Mouse (Mus musculus) retina, adult 2 months (tissue): ENCODE data around the gene Olfr112.
"Not testable (repeated sequence)": the region's sequence is repeated elsewhere in the genome, so short reads cannot be mapped to it uniquely, and the experiment has no call there.

ENCODE experiments used
- DNase-seq: peaks from one replicate; pipeline ENCODE4 v3.0.0-alpha.2; 2012; ENCODE audit warnings: low read depth, low spot score

Olfr112 gene

DNA sequence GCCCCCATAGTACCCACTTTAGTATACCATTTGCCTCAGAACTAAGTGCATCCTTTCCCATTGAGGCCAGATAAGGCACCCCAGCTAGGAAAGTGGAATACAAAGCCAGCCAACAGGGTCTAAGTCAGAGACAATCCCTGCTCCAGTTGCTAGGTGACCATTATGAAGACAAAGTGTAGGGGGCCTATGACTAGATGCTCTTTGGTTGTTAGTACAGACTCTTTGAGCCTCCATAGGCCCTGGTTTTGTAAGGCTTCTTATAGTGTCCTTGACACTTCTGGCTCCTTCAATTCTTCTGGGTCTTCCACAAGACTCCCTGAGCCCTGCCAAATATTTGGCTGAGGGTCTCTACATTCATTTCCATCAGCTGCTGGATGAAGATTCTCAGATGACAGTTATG is at the start of gene Olfr112:
Olfr112 (minus strand) TSS at position 101 of the 400 bp plus-strand sequence.
- DNase-seq: no peak

DNA sequence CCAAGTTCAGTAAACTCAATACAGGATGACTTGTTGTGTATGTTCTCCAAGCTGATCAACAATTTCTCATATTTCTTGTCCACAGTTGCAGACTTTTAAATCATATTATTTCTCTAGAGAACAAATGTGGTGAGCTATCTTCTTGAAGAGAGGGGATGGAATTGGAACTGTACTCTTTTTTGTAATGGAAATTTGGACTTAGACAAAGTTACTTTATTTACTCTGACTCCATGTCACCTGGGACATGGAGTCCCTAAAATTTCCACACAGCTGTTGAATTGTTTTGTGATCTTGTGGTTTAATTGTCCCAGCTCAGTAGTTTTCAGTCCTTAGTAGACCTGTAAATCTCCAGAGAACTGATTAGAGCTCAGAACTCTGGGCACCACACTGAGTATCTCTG is 23.4 kb upstream of the Olfr112 start, which contains the start of gene Olfr114:
Olfr114 (minus strand) TSS at position 101 of the 400 bp plus-strand sequence.
- no peak for DNase-seq

DNA sequence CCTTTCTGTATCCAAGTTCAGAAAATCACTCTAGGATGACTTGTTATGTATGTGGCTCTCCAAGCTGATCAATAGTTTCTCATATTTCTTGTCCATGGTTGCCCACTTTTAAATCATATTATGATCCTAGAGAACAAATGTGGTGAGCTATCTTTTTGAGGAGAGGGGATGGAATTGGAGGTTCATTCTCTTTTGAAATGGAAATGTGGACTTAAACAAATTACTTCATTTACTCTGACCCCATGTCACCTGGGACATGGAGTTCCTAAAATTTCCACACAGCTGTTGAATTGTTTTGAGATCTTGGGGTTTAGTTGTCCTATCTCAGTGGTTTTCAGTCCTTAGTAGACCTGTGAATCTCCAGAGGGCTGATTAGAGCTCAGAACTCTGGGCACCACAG is 8.3 kb upstream of the Olfr112 start, which contains the start of gene Olfr113:
Olfr113 (minus strand) TSS at position 101 of the 400 bp plus-strand sequence.
- no peak for DNase-seq

DNA sequence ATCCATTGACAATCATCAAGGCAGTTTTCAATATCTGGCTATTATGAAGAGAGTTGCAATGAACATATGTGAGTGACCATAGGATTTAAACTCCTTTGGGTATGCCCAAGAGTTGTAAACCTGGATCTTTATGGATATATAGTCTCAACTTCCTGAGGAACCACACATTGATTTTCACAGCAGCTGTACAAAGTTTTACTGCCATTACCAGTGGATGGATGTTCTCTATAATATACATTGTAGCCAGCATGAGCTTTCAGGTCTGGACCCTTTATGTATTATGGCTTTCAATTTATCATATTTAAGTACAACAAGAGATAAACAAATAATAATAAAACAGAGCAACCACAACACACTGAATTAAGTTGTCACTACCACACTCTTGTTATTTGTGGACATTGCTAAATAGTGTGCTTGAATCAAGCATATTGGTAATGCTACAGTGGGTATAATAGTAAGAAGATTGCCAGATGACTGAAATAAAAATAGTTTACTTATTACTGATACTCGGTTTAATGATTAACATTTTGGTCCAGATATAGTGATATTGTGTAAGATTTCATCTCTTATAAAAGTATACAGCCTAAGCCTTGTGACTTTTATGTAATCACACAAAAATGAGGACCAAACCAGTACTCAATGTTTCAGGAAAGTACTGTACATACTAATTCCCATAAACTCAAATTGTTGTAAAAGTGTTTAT is 10.2 kb downstream of the Olfr112 start:
- DNase-seq: no peak

DNA sequence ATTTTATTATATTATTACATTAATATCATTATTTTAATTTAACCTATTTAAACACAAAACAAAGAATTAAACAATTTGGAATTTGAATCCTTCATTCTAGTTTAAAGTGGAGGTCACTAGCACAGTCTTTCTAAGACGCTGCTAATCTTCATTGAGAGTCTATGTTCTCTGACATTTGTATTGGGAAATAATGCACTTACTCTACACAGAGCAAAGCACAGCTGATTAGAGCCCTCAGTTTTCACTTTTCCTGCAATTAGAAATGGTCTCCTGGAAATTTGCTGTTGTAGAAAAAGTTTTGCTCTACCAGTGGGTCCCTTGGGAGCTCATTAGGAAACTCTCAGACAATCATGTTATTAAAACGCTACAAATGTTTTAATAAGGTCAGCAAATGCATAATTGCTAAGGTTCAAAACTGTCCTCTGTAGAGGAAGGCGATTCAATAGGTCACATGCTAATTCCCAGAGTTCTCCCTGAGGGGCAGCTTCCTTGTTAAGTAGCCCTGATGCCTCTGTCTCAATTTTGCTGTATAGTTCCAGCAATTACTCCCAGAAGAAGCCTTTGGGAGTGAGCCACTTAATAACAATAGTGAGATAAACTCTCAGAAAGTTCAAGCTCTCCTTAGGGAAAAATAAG is 25.3 kb downstream of the Olfr112 start:
- no peak for DNase-seq

DNA sequence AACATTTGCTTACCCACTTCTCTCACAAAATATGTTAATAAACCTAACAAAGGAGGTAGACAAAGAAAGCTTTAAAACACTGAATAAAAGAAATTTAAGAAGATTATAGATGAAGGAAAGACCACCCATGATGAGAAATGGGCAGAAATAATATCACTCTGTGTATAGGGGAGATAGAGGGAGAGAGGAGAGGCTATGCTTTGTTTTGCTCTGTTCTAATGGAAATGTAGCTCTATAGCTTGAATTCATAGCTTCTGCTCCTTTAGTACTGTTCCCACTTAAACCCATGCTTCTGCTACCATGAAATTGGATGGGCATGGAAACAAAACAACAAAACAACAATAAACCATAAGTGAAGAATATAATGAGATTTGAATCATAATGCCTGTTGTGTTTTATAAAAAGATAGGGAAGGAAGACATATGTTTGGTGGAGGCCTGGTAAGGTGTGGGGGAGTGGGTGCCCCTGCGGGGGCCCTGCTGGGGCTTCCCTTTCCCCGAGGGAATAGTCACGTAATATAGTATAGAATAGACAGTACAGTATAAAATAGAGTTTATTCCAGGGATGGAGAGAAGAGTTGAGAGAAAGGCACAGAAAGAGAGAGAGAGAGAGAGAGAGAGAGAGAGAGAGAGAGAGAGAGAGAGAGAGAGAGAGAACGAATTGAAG is 27.7 kb downstream of the Olfr112 start:
- DNase-seq: no peak

DNA sequence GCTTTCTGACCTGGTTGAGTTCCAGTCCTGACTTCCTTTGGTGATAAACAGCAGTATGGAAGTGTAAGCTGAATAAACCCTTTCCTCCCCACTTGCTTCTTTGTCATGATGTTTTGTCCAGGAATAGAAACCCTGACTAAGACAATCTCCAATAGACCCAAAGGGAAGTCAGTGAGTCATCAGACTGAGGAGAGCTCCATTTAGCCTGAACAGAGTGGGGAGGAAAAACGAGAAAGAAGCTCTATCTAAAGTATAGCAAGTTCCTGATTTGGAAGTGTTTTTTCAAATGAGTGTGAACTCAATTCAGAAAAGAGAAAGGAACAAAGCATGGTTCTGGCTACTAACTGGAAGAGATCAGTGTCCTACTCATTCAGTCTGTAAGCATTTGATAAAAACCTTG is 30.8 kb downstream of the Olfr112 start:
- not testable (repeated sequence) for DNase-seq

DNA sequence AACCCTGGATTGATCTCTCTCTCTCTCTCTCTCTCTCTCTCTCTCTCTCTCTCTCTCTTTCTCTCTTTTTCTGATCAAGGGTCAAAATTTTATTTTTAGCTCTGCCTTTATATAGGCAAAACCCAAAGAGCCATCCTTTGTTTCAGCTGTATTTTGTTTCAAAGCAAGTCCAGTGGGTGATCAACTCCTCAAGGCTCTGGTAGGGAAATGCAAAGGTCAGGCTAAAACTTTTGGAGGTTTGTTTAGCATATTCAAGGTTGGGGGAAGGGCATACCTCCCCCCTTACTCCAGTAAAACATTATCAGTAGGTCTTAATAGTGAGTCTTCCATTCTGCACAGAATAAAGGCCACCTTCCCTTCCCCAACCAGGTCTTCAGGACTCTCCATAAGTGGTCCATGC is 34.1 kb downstream of the Olfr112 start:
- DNase-seq: no peak

DNA sequence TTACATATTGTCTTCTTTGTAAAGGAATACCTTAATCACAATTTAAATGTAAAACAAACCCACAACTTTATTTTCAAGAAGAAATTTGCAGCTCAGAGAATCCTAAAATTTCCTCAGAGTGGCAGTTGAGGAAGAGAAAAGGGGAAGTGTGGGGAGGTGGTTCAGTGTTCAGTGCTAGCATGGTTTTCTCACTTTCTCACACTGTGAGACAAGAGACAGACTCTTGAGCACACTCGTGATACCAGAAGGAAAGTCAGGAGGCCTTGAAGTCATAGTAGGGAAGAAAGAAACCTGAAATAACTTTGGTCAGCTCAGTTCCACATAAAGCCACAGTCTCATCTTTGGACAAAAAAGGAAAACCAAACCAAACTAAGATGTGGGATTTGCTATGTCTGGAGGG is 43.8 kb downstream of the Olfr112 start:
- not testable (repeated sequence) for DNase-seq

DNA sequence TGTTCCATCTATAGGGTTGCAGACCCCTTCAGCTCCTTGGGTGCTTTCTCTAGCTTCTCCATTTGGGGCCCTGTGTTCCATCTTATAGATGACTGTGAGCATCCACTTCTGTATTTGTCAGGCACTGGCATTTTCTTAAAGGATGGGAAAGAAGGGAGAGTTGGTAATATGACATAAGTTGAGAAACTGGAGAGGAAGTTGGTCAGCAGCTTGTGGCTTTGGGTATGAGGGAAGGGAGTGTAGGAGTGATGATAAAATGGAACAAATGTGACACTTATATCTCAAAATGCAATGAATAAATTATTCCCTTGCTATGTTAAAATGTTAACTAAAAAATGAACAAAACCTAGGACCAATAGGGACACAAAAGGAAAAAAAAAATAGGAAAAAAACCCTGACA is 44.6 kb downstream of the Olfr112 start:
- DNase-seq: not testable (repeated sequence)
